Mouse (Mus musculus): ENCODE data around the gene Rab5c. TPM values are rescaled to one million over a fixed set of nuclear protein-coding genes. Genes with fewer than 3 reads are reported as not detected.
A peak's percentile ranks its signal among the peaks of the same experiment; 100 is the strongest.

Rab5c gene
- total RNA-seq, 1 experiment from 2014 or later: 170 TPM

DNA sequence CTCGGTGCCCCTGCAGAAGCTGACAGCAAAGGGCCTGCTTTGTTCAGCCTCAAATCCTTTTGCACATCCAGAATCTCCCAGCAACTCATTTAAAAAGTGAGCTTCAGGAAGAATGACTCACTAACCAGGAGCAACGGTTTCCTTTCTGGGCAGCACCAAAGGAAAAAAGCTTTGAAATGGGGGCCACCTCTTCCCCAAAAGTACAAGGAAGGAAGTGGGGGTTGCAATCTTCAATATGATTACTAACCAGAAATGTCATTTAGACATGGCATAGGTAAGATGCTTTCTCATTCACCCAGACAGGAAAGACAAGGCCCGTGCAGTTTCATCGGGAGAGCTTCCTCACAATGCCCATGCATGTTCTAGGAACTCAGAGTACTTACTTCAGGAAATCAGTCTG lies 16.8 kb downstream of the Rab5c start:
- no peak for DNase-seq

- DNase-seq: no peak
Observed at GRCm38 (mm10) chr11:100720345-100720744, 17.7 kb downstream of the Rab5c start.

DNA sequence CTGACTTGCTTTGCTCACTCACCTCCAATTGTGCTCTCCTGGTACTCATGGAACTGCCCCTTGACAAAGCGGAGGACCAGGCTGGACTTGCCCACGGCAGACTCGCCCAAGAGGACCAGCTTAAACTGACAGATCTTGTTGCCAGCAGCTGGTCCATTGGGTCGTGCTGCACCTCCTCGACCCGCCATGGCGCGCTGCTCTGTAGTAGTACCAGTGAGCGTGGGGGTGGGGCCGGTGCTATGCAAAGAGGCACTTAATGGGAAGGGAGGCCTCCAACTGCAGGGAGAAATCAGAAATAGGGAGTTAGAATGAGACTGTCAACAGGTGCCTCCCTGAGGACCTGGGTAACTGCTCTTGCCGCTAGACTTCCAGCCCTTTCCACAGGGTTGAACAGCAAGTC lies 18.1 kb downstream of the Rab5c start:
- no peak for DNase-seq

DNA sequence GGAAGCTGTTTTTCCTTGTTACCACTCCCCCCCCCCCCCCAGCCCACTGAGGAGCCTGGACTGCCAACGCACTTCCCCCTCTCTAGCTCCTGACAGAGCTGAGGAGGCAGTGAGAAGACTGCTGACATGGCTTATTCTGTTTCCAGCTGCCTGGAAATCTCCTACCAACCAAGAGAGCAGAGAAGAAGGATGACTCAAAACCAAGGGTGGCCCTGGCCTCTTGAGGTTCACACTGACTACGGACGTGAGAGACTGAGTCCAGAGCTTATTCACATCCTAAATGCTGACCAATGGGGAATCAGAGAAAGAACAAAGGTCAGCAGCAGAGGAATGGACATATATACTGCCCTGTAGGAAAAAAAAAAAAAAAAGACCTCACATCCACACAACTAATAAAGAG lies 18.7 kb downstream of the Rab5c start:
- no peak for DNase-seq

DNA sequence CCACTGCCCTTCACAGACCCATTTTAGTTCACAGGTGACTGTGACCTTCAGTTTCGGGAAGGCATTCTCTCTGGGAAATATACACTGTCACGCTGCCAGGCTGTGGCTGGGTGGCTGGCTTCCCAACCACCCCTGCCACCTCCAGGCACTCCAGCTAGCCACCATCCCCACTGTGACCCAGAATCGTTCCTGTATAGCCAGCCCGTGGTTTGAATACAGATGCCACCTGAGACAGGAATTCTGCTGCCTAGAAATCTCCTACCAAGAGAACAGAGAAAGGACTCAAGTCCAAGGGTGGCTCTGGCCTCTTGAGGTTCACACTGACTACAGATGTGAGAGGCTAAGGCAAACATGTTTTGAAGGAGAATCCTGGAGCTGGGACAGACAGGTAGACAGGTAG lies 19.1 kb downstream of the Rab5c start:
- no peak for DNase-seq

- no peak for DNase-seq
Observed at GRCm38 (mm10) chr11:100718462-100718861, 19.6 kb downstream of the Rab5c start.

DNA sequence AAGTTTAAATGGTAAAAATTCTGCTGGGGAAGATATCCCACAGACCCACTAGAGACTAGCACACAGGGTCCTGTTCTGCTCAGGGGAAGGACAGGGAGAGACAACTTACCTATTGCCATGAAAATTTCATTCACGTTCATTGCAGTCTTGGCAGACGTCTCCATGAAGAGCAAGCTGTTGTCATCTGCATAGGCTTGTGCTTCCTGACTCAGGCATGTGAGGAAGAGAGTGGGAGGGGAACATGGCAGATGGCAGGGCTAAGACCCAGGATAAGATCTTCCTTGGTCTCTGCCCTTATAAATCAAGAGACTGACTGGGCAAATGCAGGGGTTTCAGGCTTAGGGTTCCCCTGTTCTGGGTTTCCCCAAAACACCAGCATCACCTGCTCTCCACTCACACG lies 21.4 kb downstream of the Rab5c start:
- DNase-seq: no peak

DNA sequence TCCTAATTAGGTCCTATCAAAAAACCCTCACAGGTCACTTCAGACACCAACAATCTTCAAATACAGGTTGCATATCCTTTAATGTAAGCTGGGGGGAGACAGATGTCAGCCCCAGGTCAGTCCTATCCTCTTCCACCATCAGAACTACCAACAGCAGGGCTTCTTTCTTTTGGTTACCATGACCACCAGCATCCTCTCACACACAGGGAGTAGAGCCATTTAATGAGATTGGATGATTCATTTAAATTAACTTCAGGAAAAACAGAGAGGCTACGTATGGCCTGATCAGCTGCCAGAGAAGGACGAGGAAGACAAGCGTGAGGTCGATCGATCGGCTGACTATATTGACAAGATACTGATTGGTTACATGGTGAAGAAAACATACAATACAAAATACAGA lies 23.1 kb downstream of the Rab5c start:
- DNase-seq: no peak

- DNase-seq: peak; percentile 89
Observed at GRCm38 (mm10) chr11:100714534-100714915, 23.5 kb downstream of the Rab5c start.

- DNase-seq: peak; percentile 86
Observed at GRCm38 (mm10) chr11:100713735-100714533, 24.1 kb downstream of the Rab5c start, which contains the start of gene Hspb9. Gene Hspb9, plus strand, starts transcription at chr11:100713850.

DNA sequence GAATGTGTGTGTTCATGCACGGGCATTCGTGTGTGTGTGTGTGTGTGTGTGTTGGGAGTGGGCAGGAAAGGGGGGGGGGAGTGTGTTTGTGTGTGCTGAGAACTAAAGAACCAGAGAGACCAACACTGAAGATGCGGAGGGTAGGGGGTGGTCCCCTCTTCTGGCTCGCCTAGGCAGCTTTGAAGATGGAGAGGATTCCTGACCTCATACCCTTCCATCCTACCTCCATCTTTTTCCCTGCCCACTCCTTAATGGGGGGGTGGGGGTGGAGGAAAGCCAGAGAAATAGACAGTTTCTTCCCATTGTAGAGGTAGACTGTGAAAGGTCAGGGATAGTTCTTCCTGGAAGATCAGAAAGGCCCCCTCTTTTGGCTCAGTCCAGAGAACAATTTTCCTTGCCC lies 24.8 kb downstream of the Rab5c start:
- DNase-seq: no peak

GRCm38 (mm10) chr11:100711783-100712615 lies 26.0 kb downstream of the Rab5c start, which contains the start of gene Kat2a:
Gene Kat2a, minus strand, starts transcription at chr11:100712465.
- DNase-seq: peak; percentile 93

- no peak for DNase-seq
Observed at GRCm38 (mm10) chr11:100710977-100711376, 27.0 kb downstream of the Rab5c start.

DNA sequence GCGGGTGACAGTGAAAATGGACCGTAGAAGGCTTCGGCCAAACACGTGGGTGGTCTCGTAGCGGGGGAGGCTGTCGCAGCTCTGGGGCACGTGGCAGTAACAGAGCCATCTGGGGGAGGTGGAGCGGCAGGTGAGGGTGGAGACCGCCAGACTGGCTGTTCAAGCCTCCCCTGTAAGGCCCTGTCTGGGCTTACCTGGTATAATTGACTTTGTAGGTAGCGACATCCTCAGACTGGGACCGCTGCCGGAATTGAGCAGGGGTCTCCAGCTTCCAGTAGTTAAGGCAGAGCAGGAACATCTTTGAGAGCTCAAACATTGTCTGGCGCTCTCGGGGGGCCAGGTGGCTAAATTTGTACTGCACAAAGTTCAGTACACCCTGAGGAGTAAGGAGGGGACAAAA lies 27.5 kb downstream of the Rab5c start:
- DNase-seq: no peak

DNA sequence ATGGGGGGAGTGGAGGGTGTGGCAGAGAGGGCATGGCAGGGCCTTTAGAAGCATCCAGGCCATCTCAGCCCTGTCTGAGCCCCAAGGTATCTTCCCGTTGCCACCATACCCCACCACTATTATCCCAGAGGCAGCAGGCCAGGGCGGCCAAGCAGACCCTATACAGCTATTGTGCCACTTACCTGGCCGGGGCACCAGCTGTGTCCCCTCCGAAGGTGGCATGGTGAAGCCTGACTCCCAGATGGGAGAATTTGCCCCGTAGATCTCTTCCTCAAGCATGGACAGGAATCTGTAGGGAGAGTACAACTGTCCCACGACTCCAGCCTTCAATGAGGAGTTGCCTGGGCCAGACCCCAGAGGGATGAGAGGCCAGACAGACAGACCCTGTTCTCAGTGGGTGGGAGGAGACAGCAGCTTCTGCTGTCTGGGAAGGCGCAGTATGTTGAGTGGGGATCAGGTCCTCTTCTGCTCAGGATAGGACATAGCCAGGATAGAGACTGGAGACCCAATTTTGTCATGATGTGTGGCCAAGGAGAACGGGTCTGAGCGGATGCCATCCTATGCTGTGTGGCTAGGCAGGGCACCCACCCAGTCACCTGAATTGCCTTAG lies 28.7 kb downstream of the Rab5c start:
- no peak for DNase-seq

DNA sequence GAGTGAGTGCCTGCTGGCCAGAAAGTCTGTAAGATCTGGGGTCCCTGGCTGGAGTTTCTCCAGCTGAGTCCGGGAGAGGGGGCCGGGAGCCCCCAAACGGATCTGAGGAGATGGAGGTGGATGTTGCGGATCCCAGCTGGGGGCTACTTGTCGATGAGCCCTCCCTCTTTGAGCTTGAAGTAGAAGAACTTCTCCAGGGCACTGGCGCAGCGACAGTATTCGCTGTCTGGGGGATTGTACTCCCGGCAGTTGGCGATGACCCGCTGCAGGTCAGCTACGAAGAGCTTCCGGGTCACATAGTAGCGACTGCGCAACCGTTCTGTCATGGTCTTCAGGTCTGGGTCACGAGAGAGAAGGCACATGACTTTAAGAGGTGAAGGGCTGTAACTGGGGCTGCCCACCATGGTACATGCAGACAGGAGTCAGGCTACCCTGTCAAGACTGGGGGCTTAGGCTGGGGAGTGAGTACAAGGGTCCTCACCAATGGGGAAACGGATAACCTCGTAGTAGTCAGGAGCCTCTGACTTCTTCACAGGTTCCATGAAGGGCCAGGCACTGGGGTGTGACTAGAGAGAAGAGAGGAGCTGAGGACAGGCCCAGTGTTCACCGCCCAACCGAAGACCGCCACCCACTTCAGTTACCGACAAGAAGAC lies 32.8 kb downstream of the Rab5c start:
- DNase-seq: no peak

DNA sequence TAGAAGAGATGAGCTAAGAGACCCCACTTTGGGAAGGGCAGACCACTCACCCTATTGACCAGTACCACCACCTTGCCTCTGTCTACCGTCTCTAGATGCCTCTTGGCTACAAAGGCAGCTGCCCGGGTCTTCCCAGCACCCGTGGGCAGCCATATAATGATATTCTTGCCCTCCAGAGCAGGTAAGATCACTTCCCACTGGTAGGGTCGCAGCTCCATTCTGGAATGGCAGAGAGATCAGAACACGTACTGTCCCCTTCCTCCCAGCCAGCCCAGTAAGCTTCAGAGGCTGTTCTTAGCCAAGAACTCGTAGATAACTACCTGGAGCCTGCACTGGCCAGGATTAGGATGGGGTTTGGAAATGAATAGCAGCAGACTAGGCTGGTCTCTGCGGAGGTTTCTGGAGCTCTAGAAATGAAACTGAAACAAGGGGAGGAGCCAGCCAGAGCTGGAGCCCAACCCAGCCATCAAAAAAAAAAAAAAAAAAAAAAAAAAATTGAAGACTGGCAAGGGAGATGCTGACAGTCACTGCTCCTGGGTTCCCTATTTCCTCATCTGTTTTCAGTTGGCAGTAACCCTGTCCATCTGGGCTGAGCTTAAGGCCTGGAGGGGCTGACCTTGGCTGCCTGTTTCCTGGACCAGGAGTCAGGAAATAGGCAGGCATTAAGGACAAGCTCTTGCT lies 34.0 kb downstream of the Rab5c start, which contains the start of gene Dhx58:
Gene Dhx58, minus strand, starts transcription at position 421 of the 681 bp plus-strand sequence.
- DNase-seq: peak; percentile 70

DNA sequence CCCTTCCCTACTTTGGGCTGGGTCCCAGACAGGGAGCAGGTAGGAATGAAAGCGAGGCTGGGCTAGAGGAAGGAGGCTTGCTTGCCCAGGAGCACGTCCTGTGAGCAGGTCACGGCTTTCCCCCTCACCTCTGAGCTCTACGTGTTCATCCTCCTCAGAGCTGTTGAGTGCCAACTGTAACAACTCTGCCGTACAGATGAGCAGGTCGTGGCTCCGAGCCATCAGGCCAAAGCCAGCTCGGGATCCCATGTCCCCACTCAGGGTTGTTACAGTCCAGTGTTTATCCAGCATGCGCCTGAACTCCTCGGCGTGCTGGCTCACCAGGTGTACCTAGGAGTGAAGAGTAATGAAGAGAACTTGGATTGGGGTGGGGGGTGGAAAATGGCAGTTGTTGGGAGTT lies 34.6 kb downstream of the Rab5c start:
- DNase-seq: no peak

DNA sequence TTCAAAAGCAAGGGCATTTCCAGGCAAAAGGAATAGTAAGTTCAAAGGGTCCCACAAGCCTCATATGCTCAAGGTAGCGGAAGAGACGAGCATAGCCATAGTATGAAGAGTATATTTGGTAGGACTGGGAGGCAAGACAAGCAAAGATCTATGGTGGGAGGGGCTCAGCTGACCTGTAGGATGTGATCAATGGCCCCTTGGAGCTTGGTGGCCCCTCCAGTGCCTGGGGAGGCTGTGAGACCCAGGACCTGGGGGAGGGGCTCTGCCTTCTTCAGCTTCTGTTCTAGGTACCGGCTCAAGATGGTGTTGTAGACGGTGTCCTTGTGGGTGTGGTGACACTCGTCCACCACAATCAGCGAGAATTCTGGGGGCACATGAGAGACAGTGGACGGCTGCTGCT lies 35.1 kb downstream of the Rab5c start:
- DNase-seq: no peak

- DNase-seq: peak; percentile 83
Observed at GRCm38 (mm10) chr11:100702081-100702851, 35.7 kb downstream of the Rab5c start.

DNA sequence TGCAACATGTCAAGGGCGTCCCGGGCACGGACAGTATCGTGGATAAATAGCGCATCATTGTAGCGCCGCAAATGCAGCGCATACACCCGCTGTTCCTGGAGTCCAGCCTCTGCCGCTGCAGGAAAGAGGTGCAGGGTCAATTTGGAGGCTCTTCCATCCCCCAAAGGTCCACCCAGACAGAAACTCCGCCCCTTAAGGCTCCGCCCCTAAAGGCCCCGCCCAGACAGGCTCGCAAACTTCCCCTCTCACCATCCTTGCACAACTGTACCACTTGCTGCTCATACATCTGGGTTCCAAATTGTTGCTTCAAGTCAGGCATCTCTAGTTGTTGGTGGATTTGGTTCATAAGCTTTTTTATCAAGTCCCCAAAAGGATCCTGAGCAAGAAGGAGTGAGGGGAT lies 36.7 kb downstream of the Rab5c start:
- peak; percentile 85 for DNase-seq
